Mouse (Mus musculus): Measurements from ENCODE around the gene Mrpl14. TPM values are rescaled to one million over a fixed set of nuclear protein-coding genes. Genes with fewer than 3 reads are reported as not detected.

The Mrpl14 gene
- polyA plus RNA-seq, 1 experiment, result 39.0 TPM

GRCm38 (mm10) chr17:45699039-45699740 lies 13.1 kb downstream of the Mrpl14 start:
- peaks cover 11% of the 10 kb centered on the region; the same call in 1 of the 2 replicates for H3K4me1 ChIP-seq (ENCODE audit: control insufficient read depth, insufficient read depth, low read length)
- H3K27ac ChIP-seq (ENCODE audit: insufficient read depth, low read length), result no peak overlapping the region
- TF ChIP-seq CTCF (IDR thresholded peaks at IDR 0.05; ENCODE audit: borderline replicate concordance, insufficient read depth, low read length) (no peak), POLR2A (IDR thresholded peaks at IDR 0.05; ENCODE audit: low read depth, low read length) (no peak)
- no peak overlapping the region for H3K4me3 ChIP-seq (ENCODE audit: insufficient read depth, low read length)

- Histone ChIP-seq H3K4me3 (ENCODE audit: insufficient read depth, low read length) (no peak overlapping the region), H3K27ac (ENCODE audit: insufficient read depth, low read length) (no peak overlapping the region), H3K4me1 (ENCODE audit: control insufficient read depth, insufficient read depth, low read length) (0 out of 2 replicates have a peak, but pooled peaks cover under 1% of the 10 kb centered on the region)
- TF ChIP-seq CTCF (IDR thresholded peaks at IDR 0.05; ENCODE audit: borderline replicate concordance, insufficient read depth, low read length), result no peak
- no peak for TF ChIP-seq POLR2A (IDR thresholded peaks at IDR 0.05; ENCODE audit: low read depth, low read length)
Observed at GRCm38 (mm10) chr17:45700496-45701235, 14.5 kb downstream of the Mrpl14 start.

- H3K27ac ChIP-seq (ENCODE audit: insufficient read depth, low read length), result no peak overlapping the region
- H3K4me1 ChIP-seq (ENCODE audit: control insufficient read depth, insufficient read depth, low read length), result no peaks in the 10 kb centered on the region
- TF ChIP-seq POLR2A (IDR thresholded peaks at IDR 0.05; ENCODE audit: low read depth, low read length), result no peak
- no peak for TF ChIP-seq CTCF (IDR thresholded peaks at IDR 0.05; ENCODE audit: borderline replicate concordance, insufficient read depth, low read length)
- H3K4me3 ChIP-seq (ENCODE audit: insufficient read depth, low read length), result no peak overlapping the region
Observed at GRCm38 (mm10) chr17:45701236-45701591, 15.1 kb downstream of the Mrpl14 start.

- TF ChIP-seq CTCF (IDR thresholded peaks at IDR 0.05; ENCODE audit: borderline replicate concordance, insufficient read depth, low read length) (no peak), POLR2A (IDR thresholded peaks at IDR 0.05; ENCODE audit: low read depth, low read length) (no peak)
- H3K4me3 ChIP-seq (ENCODE audit: insufficient read depth, low read length), result no peak overlapping the region
Observed at GRCm38 (mm10) chr17:45702254-45702653, 16.1 kb downstream of the Mrpl14 start.

GRCm38 (mm10) chr17:45703187-45703586 lies 17.1 kb downstream of the Mrpl14 start:
- H3K27ac ChIP-seq (ENCODE audit: insufficient read depth, low read length), result no peak overlapping the region
- TF ChIP-seq POLR2A (IDR thresholded peaks at IDR 0.05; ENCODE audit: low read depth, low read length) (no peak), CTCF (IDR thresholded peaks at IDR 0.05; ENCODE audit: borderline replicate concordance, insufficient read depth, low read length) (no peak)
- H3K4me1 ChIP-seq (ENCODE audit: control insufficient read depth, insufficient read depth, low read length), result no peaks in the 10 kb centered on the region
- no peak overlapping the region for H3K4me3 ChIP-seq (ENCODE audit: insufficient read depth, low read length)

More at GRCm38 (mm10) chr17:45702254-45702653, 16.1 kb downstream of the Mrpl14 start:
- H3K4me1 ChIP-seq (ENCODE audit: control insufficient read depth, insufficient read depth, low read length), result no peaks in the 10 kb centered on the region
- H3K27ac ChIP-seq (ENCODE audit: insufficient read depth, low read length), result no peak overlapping the region

GRCm38 (mm10) chr17:45706796-45707195 lies 20.7 kb downstream of the Mrpl14 start:
- H3K4me3 ChIP-seq (ENCODE audit: insufficient read depth, low read length), result no peak overlapping the region
- no peak for TF ChIP-seq POLR2A (IDR thresholded peaks at IDR 0.05; ENCODE audit: low read depth, low read length)
- TF ChIP-seq CTCF (IDR thresholded peaks at IDR 0.05; ENCODE audit: borderline replicate concordance, insufficient read depth, low read length), result no peak
- H3K27ac ChIP-seq (ENCODE audit: insufficient read depth, low read length), result no peak overlapping the region
- no peaks in the 10 kb centered on the region for H3K4me1 ChIP-seq (ENCODE audit: control insufficient read depth, insufficient read depth, low read length)

- no peak overlapping the region for H3K27ac ChIP-seq (ENCODE audit: insufficient read depth, low read length)
- TF ChIP-seq CTCF (IDR thresholded peaks at IDR 0.05; ENCODE audit: borderline replicate concordance, insufficient read depth, low read length) (no peak), POLR2A (IDR thresholded peaks at IDR 0.05; ENCODE audit: low read depth, low read length) (no peak)
- H3K4me1 ChIP-seq (ENCODE audit: control insufficient read depth, insufficient read depth, low read length), result no peaks in the 10 kb centered on the region
- no peak overlapping the region for H3K4me3 ChIP-seq (ENCODE audit: insufficient read depth, low read length)
Observed at GRCm38 (mm10) chr17:45707376-45707775, 21.3 kb downstream of the Mrpl14 start.

GRCm38 (mm10) chr17:45708179-45708578 lies 22.1 kb downstream of the Mrpl14 start:
- Histone ChIP-seq H3K4me3 (ENCODE audit: insufficient read depth, low read length) (no peak overlapping the region), H3K4me1 (ENCODE audit: control insufficient read depth, insufficient read depth, low read length) (no peaks in the 10 kb centered on the region), H3K27ac (ENCODE audit: insufficient read depth, low read length) (no peak overlapping the region)
- TF ChIP-seq CTCF (IDR thresholded peaks at IDR 0.05; ENCODE audit: borderline replicate concordance, insufficient read depth, low read length) (no peak), POLR2A (IDR thresholded peaks at IDR 0.05; ENCODE audit: low read depth, low read length) (no peak)

GRCm38 (mm10) chr17:45709829-45710228 lies 23.7 kb downstream of the Mrpl14 start:
- H3K4me3 ChIP-seq (ENCODE audit: insufficient read depth, low read length), result no peak overlapping the region
- no peak overlapping the region for H3K27ac ChIP-seq (ENCODE audit: insufficient read depth, low read length)
- no peaks in the 10 kb centered on the region for H3K4me1 ChIP-seq (ENCODE audit: control insufficient read depth, insufficient read depth, low read length)
- no peak for TF ChIP-seq POLR2A (IDR thresholded peaks at IDR 0.05; ENCODE audit: low read depth, low read length)
- no peak for TF ChIP-seq CTCF (IDR thresholded peaks at IDR 0.05; ENCODE audit: borderline replicate concordance, insufficient read depth, low read length)

GRCm38 (mm10) chr17:45710407-45710806 lies 24.3 kb downstream of the Mrpl14 start:
- TF ChIP-seq POLR2A (IDR thresholded peaks at IDR 0.05; ENCODE audit: low read depth, low read length), result no peak
- TF ChIP-seq CTCF (IDR thresholded peaks at IDR 0.05; ENCODE audit: borderline replicate concordance, insufficient read depth, low read length), result no peak
- H3K4me1 ChIP-seq (ENCODE audit: control insufficient read depth, insufficient read depth, low read length), result no peaks in the 10 kb centered on the region
- no peak overlapping the region for H3K27ac ChIP-seq (ENCODE audit: insufficient read depth, low read length)
- H3K4me3 ChIP-seq (ENCODE audit: insufficient read depth, low read length), result no peak overlapping the region
